Mouse (Mus musculus) ovary, adult 18-20 months (tissue): ENCODE results near the gene Cabp5.
"Not testable (repeated sequence)": the region's sequence is repeated elsewhere in the genome, so short reads cannot be mapped to it uniquely, and the experiment has no call there.

Experiments
- DNase-seq: peaks from one replicate; pipeline ENCODE4 v3.0.0; 2022; ENCODE audit warnings: low spot score, mixed read lengths

The Cabp5 gene

DNA sequence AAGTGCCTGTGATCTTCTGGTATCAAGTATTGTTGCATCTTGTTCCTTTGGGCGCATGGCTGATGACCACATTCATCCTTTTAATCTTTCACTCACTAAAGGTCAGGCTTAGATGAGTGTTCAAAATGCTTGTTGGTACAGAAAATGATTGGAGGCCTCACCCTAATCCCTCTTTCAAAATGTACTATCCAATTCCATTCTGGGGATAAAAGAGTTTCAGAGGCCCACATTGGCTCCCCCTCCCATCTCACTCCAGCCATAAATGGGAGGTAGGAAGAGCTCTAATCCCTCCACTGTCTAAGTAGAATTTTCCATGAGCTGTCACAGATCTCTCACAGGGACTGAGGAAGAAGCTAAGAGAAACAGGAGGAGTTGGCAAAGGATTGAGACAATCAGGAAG is at the start of gene Cabp5:
Gene Cabp5 (plus strand): TSS at position 301 of the 400 bp plus-strand sequence.
- no peak for DNase-seq

DNA sequence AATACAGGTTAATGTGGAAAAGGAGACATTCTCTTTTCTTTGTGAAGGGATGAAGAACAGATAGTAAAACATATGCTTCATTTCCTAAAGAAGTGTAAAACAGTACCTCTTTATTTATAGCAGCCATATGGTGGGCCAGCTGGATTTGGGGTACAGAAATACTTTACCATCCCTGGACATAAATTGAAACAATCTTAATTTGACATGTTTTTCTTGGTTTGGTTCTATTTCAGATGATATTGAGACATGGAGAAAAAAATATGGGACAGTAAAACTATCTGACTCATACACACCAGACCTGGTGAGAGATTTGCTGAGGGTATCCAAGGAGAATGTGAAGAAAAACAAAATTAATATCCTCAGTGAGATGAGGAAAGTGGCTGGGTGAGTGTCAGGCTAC is 42.0 kb upstream of the Cabp5 start:
- DNase-seq, result no peak

- no peak for DNase-seq
Observed at GRCm38 (mm10) chr7:13380588-13380987, 17.3 kb upstream of the Cabp5 start.

DNA sequence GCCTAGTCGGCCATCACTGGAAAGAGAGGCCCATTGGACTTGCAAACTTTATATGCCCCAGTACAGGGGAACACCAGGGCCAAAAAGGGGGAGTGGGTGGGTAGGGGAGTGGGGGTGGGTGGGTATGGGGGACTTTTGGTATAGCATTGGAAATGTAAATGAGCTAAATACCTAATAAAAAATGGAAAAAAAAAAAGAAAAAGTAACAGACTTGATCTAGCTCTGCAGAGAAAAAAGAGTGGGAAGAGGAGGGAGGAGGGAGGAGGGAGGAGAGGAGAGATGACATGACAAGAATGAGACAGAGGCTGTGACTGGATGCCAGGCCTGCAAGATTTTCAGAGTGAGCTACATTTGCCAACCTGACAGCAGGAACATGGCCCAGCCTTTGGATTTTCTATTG is 52.6 kb downstream of the Cabp5 start, which contains the start of gene Bsph1:
Gene Bsph1 (plus strand): TSS at position 301 of the 400 bp plus-strand sequence.
- not testable (repeated sequence) for DNase-seq
